Mouse (Mus musculus): ENCODE results near the gene Smpd4. TPM values are rescaled to one million over a fixed set of nuclear protein-coding genes. Genes with fewer than 3 reads are reported as not detected.
A peak's percentile ranks its signal among the peaks of the same experiment; 100 is the strongest.
"Not testable (repeated sequence)": the region's sequence is repeated elsewhere in the genome, so short reads cannot be mapped to it uniquely, and the experiment has no call there.

Smpd4 gene
- polyA plus RNA-seq, 1 experiment = 9.1 TPM

GRCm38 (mm10) chr16:17611383-17611782 lies 7.8 kb upstream of the Smpd4 start:
- Histone ChIP-seq H3K9me3 (peaks cover 27% of the 10 kb centered on the region), H3K4me1 (peaks cover 3% of the 10 kb centered on the region; the same call in 1 of the 2 replicates), H3K27me3 (replicated peaks) (no peaks in the 10 kb centered on the region), H3K4me3 (replicated peaks) (no peak overlapping the region), H3K36me3 (replicated peaks; ENCODE audit: low read length) (no peaks in the 10 kb centered on the region)
- no peak for TF ChIP-seq GATA1 (IDR thresholded peaks at IDR 0.05; ENCODE audit: borderline replicate concordance, low read length)

- not testable (repeated sequence) for H3K36me3 ChIP-seq (replicated peaks; ENCODE audit: low read length); H3K27me3 ChIP-seq (replicated peaks); H3K4me3 ChIP-seq (replicated peaks); H3K9me3 ChIP-seq
- peaks cover 25% of the 10 kb centered on the region for H3K4me1 ChIP-seq
Measured at GRCm38 (mm10) chr16:17614740-17615139, 4.4 kb upstream of the Smpd4 start.

- TF ChIP-seq FLI1 (IDR thresholded peaks at IDR 0.05; ENCODE audit: low read length) (no peak; the same call in 1 of the 2 replicates), GATA1 (IDR thresholded peaks at IDR 0.05; ENCODE audit: borderline replicate concordance, low read length) (no peak)
Measured at GRCm38 (mm10) chr16:17616212-17616611, 2.9 kb upstream of the Smpd4 start.

GRCm38 (mm10) chr16:17617922-17618565 lies 1.1 kb upstream of the Smpd4 start:
- Histone ChIP-seq H3K27me3 (replicated peaks) (no peaks in the 10 kb centered on the region), H3K9me3 (no peaks in the 10 kb centered on the region), H3K36me3 (replicated peaks; ENCODE audit: low read length) (peaks cover 10% of the 10 kb centered on the region), H3K4me3 (replicated peaks) (peak overlapping the region; percentile 54), H3K4me1 (peaks cover 36% of the 10 kb centered on the region)
- TF ChIP-seq FLI1 (IDR thresholded peaks at IDR 0.05; ENCODE audit: low read length) = no peak
- TF ChIP-seq GATA1 (IDR thresholded peaks at IDR 0.05; ENCODE audit: borderline replicate concordance, low read length) = no peak

More at GRCm38 (mm10) chr16:17616212-17616611, 2.9 kb upstream of the Smpd4 start:
- Histone ChIP-seq H3K27me3 (replicated peaks) (no peaks in the 10 kb centered on the region), H3K9me3 (no peaks in the 10 kb centered on the region), H3K4me1 (peaks cover 36% of the 10 kb centered on the region), H3K4me3 (replicated peaks) (no peak overlapping the region), H3K36me3 (replicated peaks; ENCODE audit: low read length) (no peaks in the 10 kb centered on the region)

- no peak for TF ChIP-seq FLI1 (IDR thresholded peaks at IDR 0.05; ENCODE audit: low read length)
- TF ChIP-seq GATA1 (IDR thresholded peaks at IDR 0.05; ENCODE audit: borderline replicate concordance, low read length) = no peak
- H3K9me3 ChIP-seq = no peaks in the 10 kb centered on the region
- peaks cover 27% of the 10 kb centered on the region for H3K4me1 ChIP-seq
- H3K27me3 ChIP-seq (replicated peaks) = no peaks in the 10 kb centered on the region
- no peak overlapping the region for H3K4me3 ChIP-seq (replicated peaks)
- H3K36me3 ChIP-seq (replicated peaks; ENCODE audit: low read length) = peaks cover 44% of the 10 kb centered on the region
Measured at GRCm38 (mm10) chr16:17621936-17622335, 2.8 kb downstream of the Smpd4 start.

GRCm38 (mm10) chr16:17625488-17626268 lies 6.5 kb downstream of the Smpd4 start:
- TF ChIP-seq GATA1 (IDR thresholded peaks at IDR 0.05; ENCODE audit: borderline replicate concordance, low read length) (no peak), FLI1 (IDR thresholded peaks at IDR 0.05; ENCODE audit: low read length) (no peak)

GRCm38 (mm10) chr16:17626269-17626555 lies 7.1 kb downstream of the Smpd4 start:
- TF ChIP-seq GATA1 (IDR thresholded peaks at IDR 0.05; ENCODE audit: borderline replicate concordance, low read length) (no peak), FLI1 (IDR thresholded peaks at IDR 0.05; ENCODE audit: low read length) (no peak)
- Histone ChIP-seq H3K9me3 (no peaks in the 10 kb centered on the region), H3K27me3 (replicated peaks) (no peaks in the 10 kb centered on the region), H3K4me3 (replicated peaks) (no peak overlapping the region), H3K4me1 (no peaks in the 10 kb centered on the region), H3K36me3 (replicated peaks; ENCODE audit: low read length) (peaks cover 81% of the 10 kb centered on the region)

More at GRCm38 (mm10) chr16:17625488-17626268, 6.5 kb downstream of the Smpd4 start:
- Histone ChIP-seq H3K9me3 (no peaks in the 10 kb centered on the region), H3K27me3 (replicated peaks) (no peaks in the 10 kb centered on the region), H3K4me1 (peaks cover 1% of the 10 kb centered on the region; the same call in 1 of the 2 replicates), H3K36me3 (replicated peaks; ENCODE audit: low read length) (peaks cover 78% of the 10 kb centered on the region), H3K4me3 (replicated peaks) (no peak overlapping the region)

- Histone ChIP-seq H3K9me3 (no peaks in the 10 kb centered on the region), H3K36me3 (replicated peaks; ENCODE audit: low read length) (peaks cover 86% of the 10 kb centered on the region), H3K4me3 (replicated peaks) (no peak overlapping the region), H3K27me3 (replicated peaks) (no peaks in the 10 kb centered on the region), H3K4me1 (peaks cover 39% of the 10 kb centered on the region)
- TF ChIP-seq GATA1 (IDR thresholded peaks at IDR 0.05; ENCODE audit: borderline replicate concordance, low read length) = no peak
- TF ChIP-seq FLI1 (IDR thresholded peaks at IDR 0.05; ENCODE audit: low read length) = no peak
Measured at GRCm38 (mm10) chr16:17632580-17632979, 13.4 kb downstream of the Smpd4 start.

- Histone ChIP-seq H3K27me3 (replicated peaks) (no peaks in the 10 kb centered on the region), H3K9me3 (no peaks in the 10 kb centered on the region), H3K36me3 (replicated peaks; ENCODE audit: low read length) (peaks cover 86% of the 10 kb centered on the region), H3K4me3 (replicated peaks) (peak overlapping the region; percentile 38), H3K4me1 (peaks cover 47% of the 10 kb centered on the region)
- TF ChIP-seq GATA1 (IDR thresholded peaks at IDR 0.05; ENCODE audit: borderline replicate concordance, low read length) (0 out of 3 replicates have a peak, but pooled peaks have one; percentile 29), FLI1 (IDR thresholded peaks at IDR 0.05; ENCODE audit: low read length) (no peak)
Measured at GRCm38 (mm10) chr16:17633481-17634181, 14.5 kb downstream of the Smpd4 start.

GRCm38 (mm10) chr16:17636904-17637303 lies 17.8 kb downstream of the Smpd4 start:
- Histone ChIP-seq H3K9me3 (no peaks in the 10 kb centered on the region), H3K27me3 (replicated peaks) (no peaks in the 10 kb centered on the region), H3K4me3 (replicated peaks) (no peak overlapping the region), H3K36me3 (replicated peaks; ENCODE audit: low read length) (peaks cover 90% of the 10 kb centered on the region), H3K4me1 (peaks cover 47% of the 10 kb centered on the region)
- TF ChIP-seq FLI1 (IDR thresholded peaks at IDR 0.05; ENCODE audit: low read length) (no peak), GATA1 (IDR thresholded peaks at IDR 0.05; ENCODE audit: borderline replicate concordance, low read length) (no peak)

Measured in megakaryocyte, embryonic 14.5 days (primary cell).